Mouse (Mus musculus) kidney, embryonic 15.5 days (tissue): ENCODE data around the gene Ntn1. TPM values are rescaled to one million over a fixed set of nuclear protein-coding genes. Genes with fewer than 3 reads are reported as not detected.

Experiments used
- ATAC-seq: fragments of 200-750 bp; cut with Nextera tagmentation; replicated peaks from 2 replicates; pipeline ENCODE4 v1.8.0; 2017; ENCODE audit warnings: moderate TSS enrichment; ENCODE audit not compliant: low FRiP score
- H3K27ac ChIP-seq: fragments of 300-500 bp; sonication (generic); 2 replicates; pipeline ENCODE4 v1.5.1; 2015; ENCODE audit warnings: mild to moderate bottlenecking, inconsistent platforms
- H3K27me3 ChIP-seq: fragments of 300-500 bp; sonication (generic); 2 replicates; pipeline ENCODE4 v1.6.1; 2015; ENCODE audit warnings: inconsistent platforms
- H3K36me3 ChIP-seq: fragments of 300-500 bp; sonication (generic); 2 replicates; pipeline ENCODE4 v1.6.1; 2015; ENCODE audit warnings: inconsistent platforms
- H3K4me1 ChIP-seq: fragments of 300-500 bp; sonication (generic); 2 replicates; pipeline ENCODE4 v1.6.1; 2015; ENCODE audit warnings: inconsistent platforms
- H3K4me2 ChIP-seq: fragments of 300-500 bp; sonication (generic); 2 replicates; pipeline ENCODE4 v1.6.1; 2015; ENCODE audit warnings: moderate library complexity, mild to moderate bottlenecking, inconsistent platforms
- H3K4me3 ChIP-seq: fragments of 300-500 bp; sonication (generic); replicated peaks from 2 replicates; pipeline ENCODE4 v1.5.1; 2015; ENCODE audit warnings: mild to moderate bottlenecking, inconsistent platforms
- H3K9ac ChIP-seq: fragments of 300-500 bp; sonication (generic); 2 replicates; pipeline ENCODE4 v1.6.1; 2015; ENCODE audit warnings: mild to moderate bottlenecking, inconsistent platforms
- H3K9me3 ChIP-seq: fragments of 300-500 bp; sonication (generic); replicated peaks from 2 replicates; pipeline ENCODE4 v1.6.1; 2016; ENCODE audit warnings: inconsistent platforms
- WGBS: fragments of 180-500 bp; shearing (Covaris S2); methylation state at CpG from one replicate; pipeline ENCODE4 v1.1.7; 2015; ENCODE audit warnings: mixed read lengths; 5-methylcytosine and 5-hydroxymethylcytosine counted together
- polyA plus RNA-seq: library from polyadenylated mRNA; unstranded; fragments of >200 nt; fragmentation: Nextera tagmentation; extraction: Ambion mirVana; gene quantifications from 2 replicates; pipeline ENCODE4 v1.2.1, GENCODE M21; 2015

Gene Ntn1
- polyA plus RNA-seq, 1 experiment from 2014 or later: 16.5 TPM

DNA sequence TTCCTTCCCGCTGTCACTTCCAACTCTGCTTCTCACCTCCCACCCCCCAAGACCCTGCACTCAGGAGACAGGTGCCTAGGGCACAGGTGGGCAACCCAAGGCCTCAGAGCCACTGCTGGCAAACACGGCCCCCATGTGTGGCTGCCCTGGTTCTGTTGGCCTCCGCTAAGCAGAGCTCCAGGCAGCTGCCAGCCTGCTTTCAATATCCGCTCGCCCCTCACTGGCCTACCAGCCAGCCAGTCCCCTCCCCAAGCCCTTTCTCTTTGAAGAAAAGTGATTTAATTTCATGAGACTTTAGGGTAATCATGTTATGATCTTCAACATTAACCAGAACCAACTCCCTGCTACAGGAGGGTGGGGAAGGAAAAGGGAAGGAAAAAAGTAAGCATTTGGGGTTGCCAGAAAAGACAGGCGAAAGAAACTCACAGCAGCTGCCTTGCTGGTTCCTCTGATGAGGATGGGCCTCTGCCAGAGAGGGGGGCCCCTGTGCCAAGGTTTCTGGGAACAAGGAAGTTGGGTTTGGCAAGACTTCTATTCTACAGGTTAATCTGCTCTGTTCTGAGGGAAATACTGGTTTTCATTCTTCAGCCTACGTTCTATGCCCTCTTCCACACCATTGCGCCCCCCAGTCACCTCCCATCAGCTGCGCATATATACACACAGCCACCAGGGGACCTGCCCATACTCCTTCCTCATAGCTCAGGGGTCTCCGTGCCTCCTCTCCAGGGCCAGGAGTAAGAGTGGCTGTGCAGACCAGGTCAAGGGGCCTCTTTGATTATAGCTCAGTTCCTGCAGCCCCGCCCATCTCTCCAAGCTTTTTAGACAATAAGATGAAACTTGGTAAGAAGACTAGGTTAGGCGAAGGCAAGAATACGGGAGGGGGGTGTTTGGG lies 59.3 kb downstream of the Ntn1 start:
- H3K27me3 ChIP-seq: no peaks in the 10 kb centered on the region
- no peak overlapping the region for H3K4me2 ChIP-seq
- no peak overlapping the region for H3K9ac ChIP-seq
- 79% methylated on average over 13 of the region's 13 CpGs for WGBS
- no peaks in the 10 kb centered on the region for H3K9me3 ChIP-seq
- peaks cover 21% of the 10 kb centered on the region; the same call in 1 of the 2 replicates for H3K4me1 ChIP-seq
- H3K4me3 ChIP-seq: no peak overlapping the region
- H3K36me3 ChIP-seq: no peaks in the 10 kb centered on the region
- H3K27ac ChIP-seq: no peak overlapping the region
- no peak for ATAC-seq

DNA sequence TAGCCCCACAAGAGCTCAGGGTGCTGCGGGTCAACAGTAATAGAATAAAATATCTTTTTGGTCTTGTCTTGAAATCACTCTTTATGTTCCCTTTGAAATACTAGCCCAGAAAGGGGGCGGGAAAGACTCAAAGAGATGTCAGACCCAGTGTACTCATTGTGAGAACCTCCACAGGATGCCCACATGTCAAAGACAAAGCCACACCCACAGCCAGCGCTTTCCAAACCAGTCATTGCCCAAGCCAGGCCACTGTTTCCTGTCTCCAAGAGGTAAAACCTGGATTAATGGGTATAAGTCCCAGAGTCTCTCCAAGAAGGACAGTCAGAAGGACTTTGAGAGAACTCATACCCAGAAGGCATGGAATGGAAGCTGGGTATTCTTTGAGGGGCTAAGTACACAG lies 60.3 kb downstream of the Ntn1 start:
- peaks cover 21% of the 10 kb centered on the region; the same call in 1 of the 2 replicates for H3K4me1 ChIP-seq
- no peaks in the 10 kb centered on the region for H3K27me3 ChIP-seq
- H3K36me3 ChIP-seq: no peaks in the 10 kb centered on the region
- WGBS: 79% methylated on average over 3 of the region's 3 CpGs
- no peak overlapping the region for H3K27ac ChIP-seq
- no peak overlapping the region for H3K4me2 ChIP-seq
- no peak overlapping the region for H3K4me3 ChIP-seq
- no peaks in the 10 kb centered on the region for H3K9me3 ChIP-seq
- ATAC-seq: no peak
- no peak overlapping the region for H3K9ac ChIP-seq

DNA sequence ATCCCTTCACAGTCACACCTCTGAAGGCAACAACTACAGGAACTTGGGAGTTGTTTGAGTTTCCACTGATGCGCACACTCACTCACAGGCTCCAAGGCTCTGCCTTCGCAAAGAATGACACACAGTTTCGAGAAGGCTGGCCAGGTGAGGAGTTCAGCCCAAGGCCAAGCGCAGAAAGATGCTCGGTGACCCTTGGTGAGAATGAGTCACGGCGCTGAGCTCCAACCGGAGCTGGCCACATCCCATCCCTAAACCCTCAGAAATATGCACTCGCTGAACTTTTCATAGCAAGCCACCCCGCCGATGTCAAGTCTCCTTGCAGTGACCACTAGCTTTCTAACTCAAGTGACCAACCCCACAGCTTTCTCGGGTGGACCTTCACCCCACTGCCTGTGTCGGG lies 60.8 kb downstream of the Ntn1 start:
- WGBS: 89% methylated on average over 13 of the region's 13 CpGs
- Histone ChIP-seq H3K27ac (no peak overlapping the region), H3K9ac (no peak overlapping the region), H3K36me3 (no peaks in the 10 kb centered on the region), H3K27me3 (no peaks in the 10 kb centered on the region), H3K4me2 (no peak overlapping the region), H3K4me3 (no peak overlapping the region), H3K4me1 (peaks cover 18% of the 10 kb centered on the region; the same call in 1 of the 2 replicates), H3K9me3 (no peaks in the 10 kb centered on the region)
- ATAC-seq: no peak

DNA sequence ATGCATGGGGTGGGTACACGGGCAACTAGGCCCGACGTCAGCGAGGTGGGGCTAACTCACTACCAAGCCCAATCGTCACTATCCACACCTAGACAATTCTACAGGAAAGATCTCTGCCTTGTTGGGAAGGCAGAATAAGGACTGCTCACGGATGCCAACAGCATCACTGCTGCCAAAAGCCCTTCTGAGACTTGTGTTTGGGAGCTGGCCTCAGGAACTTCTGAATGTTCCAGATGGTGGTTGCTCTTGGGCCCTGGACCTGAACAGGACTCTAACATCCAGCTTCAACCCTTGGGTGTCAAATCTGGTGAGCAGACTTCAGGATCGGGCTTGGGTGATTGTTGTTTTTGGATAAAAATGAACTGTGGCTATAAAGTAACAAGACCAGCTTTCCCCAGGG lies 61.3 kb downstream of the Ntn1 start:
- Histone ChIP-seq H3K9ac (no peak overlapping the region), H3K4me2 (no peak overlapping the region), H3K27ac (no peak overlapping the region), H3K9me3 (no peaks in the 10 kb centered on the region), H3K36me3 (no peaks in the 10 kb centered on the region), H3K4me1 (peaks cover 19% of the 10 kb centered on the region; the same call in 1 of the 2 replicates), H3K27me3 (no peaks in the 10 kb centered on the region), H3K4me3 (no peak overlapping the region)
- WGBS: 87% methylated on average over 7 of the region's 7 CpGs
- no peak for ATAC-seq

DNA sequence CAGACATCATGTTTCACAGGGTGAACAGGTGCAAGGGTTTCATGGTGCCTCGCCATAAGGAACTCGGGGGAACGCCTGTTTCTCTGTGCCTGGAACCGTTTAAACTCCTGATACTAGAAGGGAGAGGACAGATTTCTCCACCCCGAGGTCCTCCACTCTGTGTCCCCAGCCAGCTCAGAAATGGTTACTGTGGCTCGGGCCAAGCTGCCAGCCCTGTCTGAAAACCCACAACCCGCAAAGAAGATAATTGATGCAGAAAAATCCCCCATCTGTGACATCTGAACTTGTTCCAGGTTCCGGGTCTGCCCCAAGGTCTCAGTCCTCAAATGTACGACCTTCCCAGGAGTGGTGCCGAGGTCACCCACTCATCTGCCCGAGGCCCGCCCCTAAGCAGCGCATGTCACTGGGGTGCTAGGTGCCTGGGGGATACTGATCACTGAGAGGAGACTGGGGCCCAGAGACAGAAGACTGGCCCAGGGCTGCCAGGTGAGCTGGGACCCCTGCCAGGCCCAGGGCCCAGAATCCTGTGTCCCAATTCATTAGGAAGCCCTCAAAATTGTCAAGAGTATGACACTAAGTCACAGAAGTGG lies 68.9 kb downstream of the Ntn1 start:
- Histone ChIP-seq H3K27me3 (no peaks in the 10 kb centered on the region), H3K9ac (no peak overlapping the region), H3K4me3 (no peak overlapping the region), H3K27ac (no peak overlapping the region), H3K4me2 (no peak overlapping the region), H3K4me1 (peaks cover 9% of the 10 kb centered on the region; the same call in 1 of the 2 replicates), H3K36me3 (no peaks in the 10 kb centered on the region), H3K9me3 (no peaks in the 10 kb centered on the region)
- no peak for ATAC-seq
- 79% methylated on average over 13 of the region's 13 CpGs for WGBS

DNA sequence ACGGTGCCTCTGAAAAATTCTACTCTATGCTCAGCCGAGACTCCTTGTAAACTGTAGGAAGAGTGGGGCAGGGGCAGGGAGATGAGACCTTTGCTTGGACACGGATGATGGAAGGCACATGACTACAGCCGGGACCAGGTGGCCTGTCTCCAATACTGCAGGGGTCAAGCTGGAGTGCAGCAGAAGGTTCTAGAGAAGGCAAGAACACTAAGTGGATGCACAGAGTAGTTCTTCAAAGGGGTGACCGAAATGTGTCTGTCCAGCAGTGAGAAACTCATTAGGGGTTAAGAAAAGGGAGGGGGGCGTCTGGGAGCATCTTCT lies 69.5 kb downstream of the Ntn1 start:
- H3K27me3 ChIP-seq: no peaks in the 10 kb centered on the region
- peaks cover 9% of the 10 kb centered on the region; the same call in 1 of the 2 replicates for H3K4me1 ChIP-seq
- no peak overlapping the region for H3K9ac ChIP-seq
- no peaks in the 10 kb centered on the region for H3K36me3 ChIP-seq
- H3K27ac ChIP-seq: no peak overlapping the region
- no peak overlapping the region for H3K4me3 ChIP-seq
- H3K4me2 ChIP-seq: no peak overlapping the region
- no peaks in the 10 kb centered on the region for H3K9me3 ChIP-seq
- WGBS: 52% methylated on average over 6 of the region's 6 CpGs
- ATAC-seq: no peak

DNA sequence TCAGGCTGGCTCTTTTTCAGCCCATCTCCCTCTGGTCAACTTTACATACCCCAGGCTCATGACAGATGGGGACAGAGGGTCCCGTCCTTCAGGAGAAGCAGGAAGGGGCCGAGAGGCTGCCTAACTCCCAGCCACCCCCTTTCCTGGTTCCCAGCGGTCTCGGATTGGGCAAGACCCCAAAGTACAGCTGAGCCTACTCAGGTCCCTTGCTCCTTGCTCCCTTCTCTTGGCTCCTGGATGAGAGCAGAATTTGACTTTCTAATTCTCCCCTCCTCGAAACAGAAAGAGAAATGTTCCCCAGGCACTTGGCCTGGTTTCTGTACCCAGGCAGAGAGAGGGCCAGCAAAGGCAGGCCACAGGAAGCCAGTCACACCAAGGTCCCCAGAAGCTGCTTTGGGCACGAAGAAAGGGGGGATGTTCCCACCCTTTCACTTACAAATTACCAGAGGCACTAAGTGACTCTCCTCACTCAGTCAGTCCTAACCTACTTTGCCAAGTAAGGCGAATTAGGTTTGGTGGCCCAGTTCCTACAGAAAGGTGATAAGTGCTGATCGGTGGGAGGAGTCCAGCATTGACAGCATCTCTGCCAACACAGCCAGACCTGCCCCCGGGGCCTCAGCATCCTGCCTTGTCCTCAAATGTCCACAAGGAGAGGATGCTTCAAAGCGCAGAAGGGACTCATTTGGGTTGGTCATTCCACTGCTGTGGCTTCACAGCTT lies 70.1 kb downstream of the Ntn1 start:
- 46% methylated on average over 10 of the region's 10 CpGs for WGBS

DNA sequence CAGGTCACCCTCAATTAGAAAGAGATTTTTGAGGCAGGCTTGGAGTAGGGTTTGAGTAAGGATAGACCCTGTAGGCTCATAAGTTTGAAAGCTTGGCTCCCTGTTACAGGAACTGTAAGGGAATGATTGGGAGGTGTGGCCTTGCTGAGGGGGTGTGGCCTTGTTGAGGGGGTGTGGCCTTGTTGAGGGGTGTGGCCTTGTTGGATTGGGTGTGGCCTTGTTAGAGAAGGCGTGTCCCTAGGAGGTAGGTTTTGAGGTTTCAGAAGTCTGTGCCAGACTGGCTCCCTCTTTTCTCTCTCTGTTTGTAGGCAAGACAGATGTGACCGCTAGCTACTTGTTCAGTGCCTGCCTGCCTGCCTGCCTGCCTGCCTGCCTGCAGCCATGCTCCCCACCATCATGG lies 75.8 kb downstream of the Ntn1 start:
- Histone ChIP-seq H3K4me1 (peaks cover 11% of the 10 kb centered on the region), H3K27ac (no peak overlapping the region), H3K9me3 (no peaks in the 10 kb centered on the region), H3K4me2 (no peak overlapping the region), H3K9ac (no peak overlapping the region), H3K27me3 (no peaks in the 10 kb centered on the region), H3K4me3 (no peak overlapping the region), H3K36me3 (no peaks in the 10 kb centered on the region)
- WGBS: 91% methylated on average over 2 of the region's 2 CpGs
- no peak for ATAC-seq

More for the DNA sequence above, 70.1 kb downstream of the Ntn1 start:
- Histone ChIP-seq H3K27me3 (no peaks in the 10 kb centered on the region), H3K27ac (no peak overlapping the region), H3K4me1 (peaks cover 9% of the 10 kb centered on the region; the same call in 1 of the 2 replicates), H3K4me2 (no peak overlapping the region), H3K4me3 (no peak overlapping the region), H3K36me3 (no peaks in the 10 kb centered on the region), H3K9ac (no peak overlapping the region), H3K9me3 (no peaks in the 10 kb centered on the region)
- no peak for ATAC-seq

DNA sequence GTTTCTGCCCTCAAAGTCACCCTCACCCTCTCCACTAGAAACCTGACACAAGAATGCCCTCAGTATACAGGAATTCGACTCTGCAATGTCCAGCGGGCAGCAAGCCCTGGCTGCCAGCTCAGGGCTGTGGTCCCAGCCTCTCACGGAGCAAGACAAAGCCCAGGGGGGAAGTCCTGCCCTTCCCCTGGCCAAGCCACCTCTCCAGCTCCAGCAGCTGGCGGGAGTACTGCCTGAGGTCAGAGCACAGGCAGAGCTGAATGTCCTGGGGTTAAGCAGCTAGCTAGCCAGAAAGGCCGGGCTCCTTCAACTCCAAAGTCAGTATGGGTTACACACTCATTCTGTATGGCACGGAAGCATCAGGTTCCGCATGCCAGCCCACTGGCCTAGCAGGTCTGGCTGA lies 79.2 kb downstream of the Ntn1 start:
- H3K9me3 ChIP-seq: 0 out of 2 replicates have a peak, but pooled peaks cover 2% of the 10 kb centered on the region
- H3K4me1 ChIP-seq: peaks cover 11% of the 10 kb centered on the region
- no peaks in the 10 kb centered on the region for H3K36me3 ChIP-seq
- H3K4me3 ChIP-seq: no peak overlapping the region
- ATAC-seq: peak; percentile 62; the same call in 1 of the 2 replicates
- no peak overlapping the region for H3K9ac ChIP-seq
- no peak overlapping the region for H3K4me2 ChIP-seq
- peak overlapping the region; percentile 56 for H3K27ac ChIP-seq
- 34% methylated on average over 7 of the region's 7 CpGs for WGBS
- H3K27me3 ChIP-seq: no peaks in the 10 kb centered on the region

DNA sequence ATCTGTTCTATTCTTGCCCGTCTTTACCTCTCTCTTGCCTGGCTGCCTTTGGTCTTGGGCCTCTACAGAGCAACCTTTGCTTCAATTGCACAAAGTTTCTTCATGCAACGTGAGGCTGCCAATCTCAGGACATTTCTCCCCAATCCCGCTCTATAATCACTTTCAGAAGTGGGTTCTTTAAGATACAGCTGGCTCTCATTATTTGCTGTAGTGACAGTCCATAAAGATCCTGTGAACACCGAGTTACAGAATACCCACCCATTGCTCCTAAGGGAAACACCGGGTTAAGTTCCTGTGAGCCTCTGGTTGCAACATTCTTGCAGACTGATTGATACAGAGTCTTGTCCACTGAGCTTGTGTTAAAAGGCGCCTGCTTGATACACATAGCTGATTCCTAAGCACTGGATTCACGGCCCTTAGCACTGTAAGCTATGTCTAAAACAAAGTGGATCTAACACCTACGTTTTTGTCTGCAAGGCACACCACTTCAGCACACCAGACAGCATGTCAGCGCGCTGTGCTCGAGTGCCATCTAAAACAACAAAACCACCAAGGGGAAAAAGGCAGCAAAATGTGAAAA lies 85.0 kb downstream of the Ntn1 start:
- ATAC-seq: no peak
- Histone ChIP-seq H3K27me3 (no peaks in the 10 kb centered on the region), H3K9ac (no peak overlapping the region), H3K27ac (no peak overlapping the region), H3K36me3 (no peaks in the 10 kb centered on the region), H3K4me2 (no peak overlapping the region), H3K4me3 (no peak overlapping the region), H3K4me1 (peaks cover 18% of the 10 kb centered on the region), H3K9me3 (0 out of 2 replicates have a peak, but pooled peaks cover 2% of the 10 kb centered on the region)
- WGBS: 58% methylated on average over 11 of the region's 11 CpGs

DNA sequence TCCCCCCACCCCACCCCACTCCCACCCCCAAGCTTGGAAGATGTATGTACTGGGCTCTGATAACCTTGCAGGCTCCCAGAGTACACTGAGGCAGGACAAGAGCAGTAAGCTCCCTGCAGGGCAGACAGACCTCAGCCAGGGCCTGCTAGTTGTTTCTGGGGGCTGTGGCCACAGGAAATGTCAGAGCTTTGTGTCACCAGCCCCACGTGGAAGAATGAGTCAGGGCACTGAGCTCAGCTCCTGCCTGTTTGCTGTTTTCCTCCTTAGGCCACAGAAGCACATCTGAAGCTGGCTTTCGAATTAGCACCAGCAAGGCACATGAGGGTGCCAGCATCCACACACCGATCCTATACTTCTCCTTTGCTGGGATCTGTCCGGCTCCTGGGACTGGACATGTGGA lies 86.8 kb downstream of the Ntn1 start:
- WGBS: 67% methylated on average over 4 of the region's 4 CpGs
- no peak overlapping the region for H3K9ac ChIP-seq
- no peaks in the 10 kb centered on the region for H3K27me3 ChIP-seq
- no peak overlapping the region for H3K4me3 ChIP-seq
- 0 out of 2 replicates have a peak, but pooled peaks cover 2% of the 10 kb centered on the region for H3K9me3 ChIP-seq
- no peak overlapping the region for H3K27ac ChIP-seq
- H3K4me1 ChIP-seq: peaks cover 26% of the 10 kb centered on the region
- no peak overlapping the region for H3K4me2 ChIP-seq
- ATAC-seq: no peak
- no peaks in the 10 kb centered on the region for H3K36me3 ChIP-seq

DNA sequence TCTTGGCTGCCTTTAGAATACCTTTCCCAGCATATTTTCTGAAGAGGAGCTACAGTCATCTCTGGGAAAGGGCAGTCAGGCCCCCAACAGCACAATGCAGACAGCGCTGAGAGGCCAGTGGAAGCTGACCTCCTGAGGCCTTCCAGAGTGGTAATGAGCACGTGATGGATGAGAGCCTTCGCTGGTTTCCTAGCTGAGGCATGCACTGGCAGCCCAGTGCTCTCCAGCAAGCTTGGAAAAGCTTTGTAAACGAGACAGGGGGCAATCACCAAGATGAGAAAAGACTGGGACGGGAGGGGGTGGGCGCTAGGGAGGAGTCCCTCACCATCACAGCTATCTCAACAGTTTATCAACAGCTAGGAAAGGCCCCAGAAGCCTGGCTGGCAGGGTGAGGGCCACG lies 87.6 kb downstream of the Ntn1 start:
- Histone ChIP-seq H3K4me3 (no peak overlapping the region), H3K4me1 (peaks cover 28% of the 10 kb centered on the region), H3K27ac (no peak overlapping the region), H3K36me3 (no peaks in the 10 kb centered on the region), H3K9ac (no peak overlapping the region), H3K27me3 (no peaks in the 10 kb centered on the region), H3K4me2 (no peak overlapping the region), H3K9me3 (0 out of 2 replicates have a peak, but pooled peaks cover 2% of the 10 kb centered on the region)
- 23% methylated on average over 7 of the region's 7 CpGs for WGBS
- no peak for ATAC-seq
